Mouse (Mus musculus) midbrain, embryonic 11.5 days (tissue): ENCODE data around the gene Dusp8. TPM values are rescaled to one million over a fixed set of nuclear protein-coding genes. Genes with fewer than 3 reads are reported as not detected.

Source experiments
- ATAC-seq: fragments of 200-750 bp; cut with Nextera tagmentation; 2 replicates; pipeline ENCODE4 v1.8.0; 2017; ENCODE audit warnings: moderate TSS enrichment, moderate library complexity; ENCODE audit not compliant: low FRiP score
- DNase-seq: peaks from one replicate; pipeline ENCODE4 v3.0.0; 2015; ENCODE audit warnings: low spot score; ENCODE audit errors: missing footprints
- H3K27ac ChIP-seq: fragments of 300-500 bp; sonication (generic); 2 replicates; pipeline ENCODE4 v1.5.1; 2014; ENCODE audit warnings: low read depth, low read length
- H3K27me3 ChIP-seq: fragments of 300-500 bp; sonication (generic); 2 replicates; pipeline ENCODE4 v1.6.1; 2014; ENCODE audit warnings: mild to moderate bottlenecking, low read length, moderate library complexity, mixed read lengths; ENCODE audit not compliant: control insufficient read depth, insufficient read depth
- H3K36me3 ChIP-seq: fragments of 300-500 bp; sonication (generic); 2 replicates; pipeline ENCODE4 v1.6.1; 2014; ENCODE audit warnings: mild to moderate bottlenecking, low read length, moderate library complexity, mixed read lengths; ENCODE audit not compliant: control insufficient read depth, insufficient read depth
- H3K4me1 ChIP-seq: fragments of 300-500 bp; sonication (generic); 2 replicates; pipeline ENCODE4 v1.6.1; 2014; ENCODE audit warnings: low read length; ENCODE audit not compliant: control insufficient read depth, insufficient read depth
- H3K4me2 ChIP-seq: fragments of 300-500 bp; sonication (generic); 2 replicates; pipeline ENCODE4 v1.6.1; 2014; ENCODE audit warnings: mild to moderate bottlenecking, moderate library complexity
- H3K4me3 ChIP-seq: fragments of 300-500 bp; sonication (generic); 2 replicates; pipeline ENCODE4 v1.5.1; 2014; ENCODE audit warnings: low read depth, low read length
- H3K9ac ChIP-seq: fragments of 300-500 bp; sonication (generic); 2 replicates; pipeline ENCODE4 v1.6.1; 2014; ENCODE audit warnings: low read length
- H3K9me3 ChIP-seq: fragments of 300-500 bp; sonication (generic); 2 replicates; pipeline ENCODE4 v1.6.1; 2016; ENCODE audit warnings: low read length; ENCODE audit not compliant: control insufficient read depth
- WGBS: fragments of 180-500 bp; shearing (Covaris S2); extraction: QIAGEN DNeasy Blood & Tissue Kit; methylation state at CpG from one replicate; pipeline ENCODE4 v1.1.7; 2014; 5-methylcytosine and 5-hydroxymethylcytosine counted together
- polyA plus RNA-seq: library from polyadenylated mRNA; unstranded; fragments of >200 nt; fragmentation: Nextera tagmentation; extraction: Ambion mirVana; gene quantifications from 2 replicates; pipeline ENCODE4 v1.2.1, GENCODE M21; 2014

Gene Dusp8
- polyA plus RNA-seq, 1 experiment from 2014 or later, result 15.7 TPM

DNA sequence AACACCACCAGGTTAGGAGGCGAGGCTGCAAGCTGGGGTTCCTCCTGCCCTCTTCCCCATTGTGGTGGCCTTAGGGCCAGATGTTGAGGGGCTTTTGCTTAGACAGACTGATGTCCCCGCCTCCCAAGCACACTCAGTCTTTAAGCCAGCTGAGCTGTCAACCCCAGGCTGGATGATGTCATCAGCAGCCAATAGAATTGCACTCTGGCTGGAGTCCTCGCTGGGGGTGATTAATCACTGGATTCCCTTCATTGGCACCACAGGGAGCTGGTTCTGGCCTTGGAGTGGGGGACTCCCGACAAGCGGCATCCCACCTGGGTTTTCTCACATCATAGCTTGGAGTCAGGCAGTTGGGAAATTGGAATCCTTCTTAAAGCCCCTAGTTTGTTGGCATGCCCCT, 6.8 kb downstream of the Dusp8 start:
- DNase-seq (peak; percentile 94), ATAC-seq (peak; percentile 78)
- Histone ChIP-seq H3K27ac (peak overlapping the region; percentile 68), H3K27me3 (peaks cover 7% of the 10 kb centered on the region), H3K4me3 (no peak overlapping the region), H3K9ac (no peak overlapping the region), H3K36me3 (peaks cover 4% of the 10 kb centered on the region), H3K9me3 (no peaks in the 10 kb centered on the region), H3K4me2 (no peak overlapping the region), H3K4me1 (peaks cover 48% of the 10 kb centered on the region)
- 1% methylated on average over 5 of the region's 5 CpGs for WGBS

DNA sequence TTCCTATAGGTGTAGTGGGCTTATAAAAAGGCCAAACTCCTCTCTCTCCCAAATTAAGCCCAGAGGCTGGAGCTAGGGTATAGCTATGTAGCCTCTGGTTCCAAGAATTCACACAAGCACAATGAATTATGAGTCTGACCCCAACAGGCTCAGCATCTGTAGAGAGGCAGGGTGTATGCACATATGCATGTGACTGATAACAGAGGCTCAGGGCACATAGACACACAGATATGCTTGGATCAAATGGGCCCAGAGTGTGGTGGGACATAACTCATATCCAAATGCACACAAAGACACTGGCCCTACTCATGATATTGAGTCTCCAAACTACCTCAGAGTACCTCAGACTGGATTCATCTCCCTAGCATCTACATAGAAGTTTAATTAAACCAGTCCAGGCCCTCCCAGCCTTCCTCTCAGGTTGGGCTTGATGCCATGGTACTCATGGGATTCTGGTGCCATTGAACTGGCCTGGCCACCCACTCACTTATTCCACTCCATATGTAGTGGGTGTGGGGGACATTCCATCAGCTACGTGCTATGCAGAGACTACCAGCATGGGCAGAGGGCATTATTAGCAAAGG, 8.5 kb downstream of the Dusp8 start:
- Histone ChIP-seq H3K4me1 (peaks cover 32% of the 10 kb centered on the region), H3K36me3 (peaks cover 8% of the 10 kb centered on the region), H3K27me3 (peaks cover 24% of the 10 kb centered on the region), H3K4me2 (no peak overlapping the region), H3K27ac (no peak overlapping the region), H3K9ac (no peak overlapping the region), H3K9me3 (no peaks in the 10 kb centered on the region), H3K4me3 (no peak overlapping the region)
- DNase-seq (no peak), ATAC-seq (no peak)
- WGBS, result 90% methylated on average over 1 of the region's 1 CpGs

DNA sequence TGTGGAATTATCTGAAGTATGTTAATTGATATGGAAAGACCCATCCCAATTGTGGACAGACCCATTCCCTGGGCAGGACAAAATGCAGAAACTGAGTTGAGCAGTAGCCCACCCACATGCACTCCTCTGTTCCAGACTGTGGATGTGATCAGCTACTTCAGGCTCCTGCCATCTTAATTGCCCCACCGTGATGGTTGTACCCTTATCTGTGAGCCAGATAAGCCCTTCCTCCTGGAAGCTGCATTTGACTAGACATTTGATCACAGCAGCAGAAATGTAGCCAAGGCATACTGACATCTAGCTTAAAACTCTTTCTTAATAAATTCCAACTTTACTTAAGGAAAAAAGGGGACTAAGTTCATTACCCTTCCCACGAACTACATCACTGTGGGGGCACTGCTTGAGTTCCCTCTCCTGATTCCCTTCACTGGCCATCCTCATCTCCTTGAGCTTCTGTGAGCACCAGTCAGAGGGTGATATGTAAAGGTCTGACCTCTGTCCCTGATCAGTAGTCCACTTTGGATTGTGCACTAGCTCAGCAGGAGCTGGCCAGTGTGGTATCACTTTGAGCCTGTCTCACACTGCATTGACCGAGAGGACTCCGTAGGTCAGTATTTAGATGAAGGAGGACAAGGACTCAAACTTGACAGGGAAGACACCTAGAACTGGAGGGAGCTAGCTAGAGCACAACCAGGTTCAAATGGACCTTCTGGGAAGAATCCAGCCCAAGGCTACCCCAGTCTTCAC, 9.3 kb downstream of the Dusp8 start:
- 84% methylated on average over 4 of the region's 4 CpGs for WGBS
- Histone ChIP-seq H3K4me2 (no peak overlapping the region), H3K9me3 (no peaks in the 10 kb centered on the region), H3K27ac (no peak overlapping the region), H3K4me1 (peaks cover 26% of the 10 kb centered on the region), H3K27me3 (peaks cover 27% of the 10 kb centered on the region), H3K4me3 (no peak overlapping the region), H3K9ac (no peak overlapping the region), H3K36me3 (peaks cover 8% of the 10 kb centered on the region)
- ATAC-seq (no peak), DNase-seq (no peak)

DNA sequence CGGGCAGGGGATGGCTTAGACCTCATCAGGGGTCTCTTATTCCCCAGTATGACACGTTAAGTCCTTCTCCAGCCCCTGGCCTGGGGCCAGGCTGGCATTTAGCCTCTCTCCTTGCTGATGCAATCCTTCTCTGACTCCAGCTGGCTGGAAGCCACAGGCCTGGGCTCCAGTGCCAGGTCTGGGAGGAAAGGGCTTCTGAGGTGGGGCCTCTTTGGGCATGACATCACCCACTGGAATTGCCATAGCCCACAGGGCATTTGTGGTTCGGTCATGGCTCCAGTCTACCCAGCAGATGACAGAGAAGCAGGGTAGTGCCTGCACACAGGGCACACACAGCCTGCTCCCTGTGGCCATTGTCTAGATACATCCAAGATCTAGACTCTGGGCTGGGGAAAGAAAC, 10.8 kb downstream of the Dusp8 start:
- no peak for ATAC-seq
- WGBS, result 61% methylated on average over 3 of the region's 3 CpGs
- H3K9ac ChIP-seq, result no peak overlapping the region
- H3K27me3 ChIP-seq, result peaks cover 29% of the 10 kb centered on the region
- H3K9me3 ChIP-seq, result no peaks in the 10 kb centered on the region
- H3K4me1 ChIP-seq, result peaks cover 20% of the 10 kb centered on the region
- no peak overlapping the region for H3K4me2 ChIP-seq
- no peak overlapping the region for H3K27ac ChIP-seq
- peaks cover 10% of the 10 kb centered on the region for H3K36me3 ChIP-seq
- H3K4me3 ChIP-seq, result no peak overlapping the region
- DNase-seq, result no peak

DNA sequence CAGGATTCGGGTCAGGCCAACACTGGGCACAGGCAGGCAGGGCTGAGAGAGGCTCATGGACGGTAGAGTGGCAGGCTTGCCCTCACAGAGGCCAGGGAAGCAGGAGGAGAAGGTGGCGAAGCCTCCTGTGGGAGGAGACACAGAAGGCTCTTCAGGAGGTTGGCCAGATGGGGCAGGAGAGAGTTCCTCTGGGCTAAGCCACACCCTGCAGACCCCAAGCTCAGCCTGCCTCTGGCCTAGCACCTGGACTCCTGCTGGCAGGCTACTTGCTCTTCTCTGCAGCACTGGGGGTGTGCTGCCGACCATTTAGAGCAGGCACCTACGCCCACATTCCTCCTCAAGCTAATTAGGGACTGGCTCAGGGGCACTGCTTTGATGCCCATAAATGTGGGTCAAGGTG, 11.2 kb downstream of the Dusp8 start:
- H3K9ac ChIP-seq, result no peak overlapping the region
- DNase-seq, result no peak
- no peak overlapping the region for H3K4me2 ChIP-seq
- 36% methylated on average over 5 of the region's 5 CpGs for WGBS
- H3K4me3 ChIP-seq, result no peak overlapping the region
- H3K36me3 ChIP-seq, result peaks cover 10% of the 10 kb centered on the region
- no peak overlapping the region for H3K27ac ChIP-seq
- ATAC-seq, result no peak
- H3K27me3 ChIP-seq, result peaks cover 29% of the 10 kb centered on the region
- H3K4me1 ChIP-seq, result peaks cover 15% of the 10 kb centered on the region
- no peaks in the 10 kb centered on the region for H3K9me3 ChIP-seq

DNA sequence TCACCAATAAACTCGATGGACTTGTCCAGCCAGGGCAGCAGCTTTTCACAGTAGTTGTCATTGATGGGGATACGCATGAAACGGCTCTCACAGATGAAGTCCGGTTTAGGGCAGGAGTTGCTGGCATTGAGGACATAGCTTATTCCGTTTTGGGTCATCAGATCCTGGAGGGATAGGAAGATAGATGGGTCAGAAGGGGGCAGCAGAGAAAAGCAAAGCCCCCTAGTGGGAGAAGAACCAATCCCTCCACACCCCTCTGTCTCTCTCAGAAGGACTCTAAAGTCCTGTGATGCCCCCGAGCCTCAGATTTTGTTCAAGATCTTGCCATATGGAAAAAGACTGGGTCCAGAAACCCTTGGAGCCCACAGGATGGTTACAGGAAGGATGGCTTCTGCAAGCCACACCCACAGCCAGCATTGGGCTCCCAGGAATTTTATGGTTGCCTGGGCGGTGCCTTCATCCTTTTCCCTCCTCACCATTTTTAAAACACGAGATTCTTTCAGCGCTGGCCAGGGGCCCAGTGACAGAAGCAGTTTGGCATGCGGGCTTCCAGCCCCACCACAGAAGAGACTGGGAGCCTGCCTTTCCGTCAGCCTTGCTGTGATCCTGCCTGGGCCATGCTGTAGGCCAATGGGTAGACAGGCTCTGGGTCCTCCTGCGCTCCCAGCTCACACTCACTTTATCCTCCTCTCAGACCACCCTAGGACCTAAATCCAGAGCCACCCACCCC, 11.9 kb downstream of the Dusp8 start:
- ATAC-seq, result no peak
- no peak for DNase-seq
- Histone ChIP-seq H3K27me3 (peaks cover 29% of the 10 kb centered on the region), H3K27ac (no peak overlapping the region), H3K4me3 (no peak overlapping the region), H3K9me3 (no peaks in the 10 kb centered on the region), H3K36me3 (peaks cover 10% of the 10 kb centered on the region), H3K9ac (no peak overlapping the region), H3K4me1 (peaks cover 9% of the 10 kb centered on the region), H3K4me2 (no peak overlapping the region)
- WGBS, result 30% methylated on average over 12 of the region's 12 CpGs

DNA sequence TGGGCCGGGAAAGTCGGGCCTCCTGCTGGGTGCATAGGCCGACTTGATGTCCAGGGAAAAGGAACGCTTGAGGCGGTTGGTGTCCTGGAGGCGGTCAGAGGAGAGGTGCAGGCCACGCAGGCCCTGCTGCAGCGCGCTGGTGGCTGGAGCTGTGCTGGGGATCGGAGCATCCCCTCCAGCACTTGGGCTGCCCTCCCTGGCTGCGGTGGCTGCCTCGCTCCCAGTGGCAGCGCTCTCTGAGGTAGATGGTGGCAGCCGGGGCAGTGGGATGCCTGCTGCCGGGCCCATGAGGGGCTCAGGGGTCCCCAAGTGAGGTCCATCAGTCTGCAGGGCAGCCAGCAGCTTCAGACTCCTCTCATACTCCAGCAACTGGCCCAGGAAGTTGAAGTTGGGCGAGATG, 13.0 kb downstream of the Dusp8 start:
- no peak for ATAC-seq

DNA sequence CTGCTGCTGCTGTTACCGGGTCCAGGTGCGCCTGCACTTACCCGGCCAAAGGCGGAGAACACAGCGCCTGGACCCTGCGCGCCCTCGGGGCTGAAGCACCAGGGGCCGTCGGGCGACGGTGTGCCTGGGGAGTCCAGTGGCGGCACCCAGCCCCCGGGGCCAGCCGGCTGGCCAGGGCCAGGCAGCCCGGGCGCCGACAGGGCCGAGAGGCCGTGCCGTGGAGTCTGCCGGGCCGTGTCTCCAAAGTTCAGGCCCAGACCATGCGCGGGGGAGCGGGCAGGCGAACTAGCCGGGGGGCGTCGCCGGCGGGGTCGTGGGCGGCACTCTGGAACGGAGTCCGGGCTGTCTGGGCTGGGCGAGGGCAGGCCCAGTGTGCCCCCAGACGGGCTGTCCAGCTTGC, 13.5 kb downstream of the Dusp8 start:
- H3K4me2 ChIP-seq, result peak overlapping the region; percentile 16; the same call in 1 of the 2 replicates
- ATAC-seq (no peak), DNase-seq (no peak)
- H3K4me3 ChIP-seq, result peak overlapping the region; percentile 15; the same call in 1 of the 2 replicates
- peaks cover 29% of the 10 kb centered on the region for H3K27me3 ChIP-seq
- H3K27ac ChIP-seq, result no peak overlapping the region
- H3K36me3 ChIP-seq, result peaks cover 10% of the 10 kb centered on the region
- 3% methylated on average over 29 of the region's 38 CpGs for WGBS
- no peak overlapping the region for H3K9ac ChIP-seq
- peaks cover 2% of the 10 kb centered on the region; the same call in 1 of the 2 replicates for H3K4me1 ChIP-seq
- no peaks in the 10 kb centered on the region for H3K9me3 ChIP-seq

More for the DNA sequence above, 13.0 kb downstream of the Dusp8 start:
- WGBS, result 17% methylated on average over 16 of the region's 16 CpGs
- H3K4me2 ChIP-seq, result 0 out of 2 replicates have a peak overlapping the region, but pooled peaks have one; percentile 16
- peaks cover 29% of the 10 kb centered on the region for H3K27me3 ChIP-seq
- peaks cover 10% of the 10 kb centered on the region for H3K36me3 ChIP-seq
- no peak overlapping the region for H3K9ac ChIP-seq
- H3K27ac ChIP-seq, result no peak overlapping the region
- H3K9me3 ChIP-seq, result no peaks in the 10 kb centered on the region
- no peak overlapping the region for H3K4me3 ChIP-seq
- peaks cover 2% of the 10 kb centered on the region; the same call in 1 of the 2 replicates for H3K4me1 ChIP-seq
- no peak for DNase-seq

DNA sequence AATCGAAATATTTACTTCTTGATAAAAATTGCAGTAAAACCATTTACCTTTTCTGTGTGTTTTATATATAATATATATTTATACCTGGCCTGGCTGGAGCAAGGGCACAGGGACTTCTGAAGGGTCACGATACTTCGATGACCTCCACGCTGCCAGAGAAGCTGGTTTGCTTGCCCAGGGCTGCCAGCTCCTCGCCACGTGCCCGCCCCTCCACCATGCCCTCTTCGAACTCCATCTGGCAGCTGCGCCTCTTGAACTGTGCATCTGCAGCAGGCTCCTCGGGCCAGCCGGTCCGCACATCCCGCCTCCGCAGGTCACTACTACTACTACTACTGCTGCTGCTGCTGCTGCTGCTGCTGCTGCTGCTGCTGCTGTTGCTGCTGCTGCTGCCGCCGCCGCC, 13.9 kb downstream of the Dusp8 start:
- Histone ChIP-seq H3K4me3 (peak overlapping the region; percentile 15; the same call in 1 of the 2 replicates), H3K9me3 (no peaks in the 10 kb centered on the region), H3K9ac (no peak overlapping the region), H3K4me1 (peaks cover 2% of the 10 kb centered on the region; the same call in 1 of the 2 replicates), H3K27me3 (peaks cover 29% of the 10 kb centered on the region), H3K4me2 (peak overlapping the region; percentile 16; the same call in 1 of the 2 replicates), H3K36me3 (peaks cover 10% of the 10 kb centered on the region), H3K27ac (no peak overlapping the region)
- ATAC-seq (no peak), DNase-seq (no peak)
- WGBS, result 43% methylated on average over 14 of the region's 17 CpGs
